Mouse (Mus musculus) neural tube, embryonic 15.5 days (tissue): Measurements from ENCODE around the gene Ubtd1. TPM values are rescaled to one million over a fixed set of nuclear protein-coding genes. Genes with fewer than 3 reads are reported as not detected.
A peak's percentile ranks its signal among the peaks of the same experiment; 100 is the strongest.

Experiments used
- ATAC-seq: fragments of 200-750 bp; cut with Nextera tagmentation; 2 replicates; pipeline ENCODE4 v1.8.0; 2017; ENCODE audit warnings: mild to moderate bottlenecking, moderate TSS enrichment, moderate library complexity; ENCODE audit not compliant: low FRiP score
- H3K27ac ChIP-seq: fragments of 300-500 bp; sonication (generic); replicated peaks from 2 replicates; pipeline ENCODE4 v1.5.1; 2015; ENCODE audit warnings: mild to moderate bottlenecking, inconsistent platforms
- H3K27me3 ChIP-seq: fragments of 300-500 bp; sonication (generic); replicated peaks from 2 replicates; pipeline ENCODE4 v1.6.1; 2015; ENCODE audit warnings: inconsistent platforms
- H3K36me3 ChIP-seq: fragments of 300-500 bp; sonication (generic); 2 replicates; pipeline ENCODE4 v1.6.1; 2015; ENCODE audit warnings: inconsistent platforms
- H3K4me1 ChIP-seq: fragments of 300-500 bp; sonication (generic); 2 replicates; pipeline ENCODE4 v1.6.1; 2015; ENCODE audit warnings: inconsistent platforms
- H3K4me2 ChIP-seq: fragments of 300-500 bp; sonication (generic); 2 replicates; pipeline ENCODE4 v1.6.1; 2015; ENCODE audit warnings: inconsistent platforms, mild to moderate bottlenecking, moderate library complexity
- H3K4me3 ChIP-seq: fragments of 300-500 bp; sonication (generic); replicated peaks from 2 replicates; pipeline ENCODE4 v1.5.1; 2015; ENCODE audit warnings: mild to moderate bottlenecking, inconsistent platforms
- H3K9ac ChIP-seq: fragments of 300-500 bp; sonication (generic); replicated peaks from 2 replicates; pipeline ENCODE4 v1.6.1; 2015; ENCODE audit warnings: mild to moderate bottlenecking, inconsistent platforms
- H3K9me3 ChIP-seq: fragments of 300-500 bp; sonication (generic); replicated peaks from 2 replicates; pipeline ENCODE4 v1.6.1; 2016; ENCODE audit warnings: inconsistent platforms
- WGBS: fragments of 180-500 bp; shearing (Covaris S2); methylation state at CpG from one replicate; pipeline ENCODE4 v1.1.7; 2015; ENCODE audit warnings: mixed read lengths; 5-methylcytosine and 5-hydroxymethylcytosine counted together
- polyA plus RNA-seq: library from polyadenylated mRNA; unstranded; fragments of >200 nt; fragmentation: Nextera tagmentation; extraction: Ambion mirVana; gene quantifications from 2 replicates; pipeline ENCODE4 v1.2.1, GENCODE M21; 2015

Ubtd1 gene
- polyA plus RNA-seq, 1 experiment from 2014 or later: 14.5 TPM

GRCm38 (mm10) chr19:41995483-41995882 is 13.9 kb downstream of the Ubtd1 start:
- Histone ChIP-seq H3K9ac (no peak overlapping the region), H3K9me3 (no peaks in the 10 kb centered on the region), H3K4me2 (no peak overlapping the region), H3K27ac (no peak overlapping the region), H3K4me1 (peaks cover 17% of the 10 kb centered on the region), H3K4me3 (no peak overlapping the region), H3K36me3 (no peaks in the 10 kb centered on the region), H3K27me3 (no peaks in the 10 kb centered on the region)
- ATAC-seq: no peak
- WGBS: 43% methylated on average over 1 of the region's 1 CpGs

DNA sequence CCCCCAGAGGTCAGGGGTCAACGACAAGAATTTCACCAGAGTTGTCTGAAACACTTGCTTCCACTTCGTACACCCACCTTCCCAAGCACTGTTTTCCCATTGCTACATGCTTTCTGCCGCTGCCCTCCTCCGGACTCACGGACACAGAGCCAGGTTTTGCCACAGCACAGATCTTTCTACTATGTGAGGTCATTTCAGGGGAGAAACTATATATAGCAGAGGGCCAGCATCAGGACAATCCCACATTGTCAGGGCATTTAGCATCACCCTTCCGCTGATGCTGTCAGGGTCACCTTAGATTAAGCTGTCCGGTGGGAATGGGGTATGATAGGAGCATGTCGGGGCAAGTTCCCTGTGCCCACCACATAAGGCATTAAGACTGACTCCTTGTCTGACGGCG is 15.5 kb downstream of the Ubtd1 start:
- no peak overlapping the region for H3K27ac ChIP-seq
- H3K9me3 ChIP-seq: no peaks in the 10 kb centered on the region
- no peak for ATAC-seq
- H3K4me1 ChIP-seq: peaks cover 8% of the 10 kb centered on the region
- no peak overlapping the region for H3K4me2 ChIP-seq
- H3K27me3 ChIP-seq: no peaks in the 10 kb centered on the region
- H3K4me3 ChIP-seq: no peak overlapping the region
- H3K36me3 ChIP-seq: no peaks in the 10 kb centered on the region
- 89% methylated on average over 10 of the region's 10 CpGs for WGBS
- no peak overlapping the region for H3K9ac ChIP-seq

- H3K9me3 ChIP-seq: no peaks in the 10 kb centered on the region
- H3K4me2 ChIP-seq: no peak overlapping the region
- H3K9ac ChIP-seq: no peak overlapping the region
- H3K36me3 ChIP-seq: no peaks in the 10 kb centered on the region
- WGBS: 88% methylated on average over 9 of the region's 9 CpGs
- no peak overlapping the region for H3K27ac ChIP-seq
- ATAC-seq: no peak
- H3K27me3 ChIP-seq: no peaks in the 10 kb centered on the region
- H3K4me1 ChIP-seq: 0 out of 2 replicates have a peak, but pooled peaks cover 2% of the 10 kb centered on the region
- H3K4me3 ChIP-seq: no peak overlapping the region
These were observed 17.4 kb downstream of the Ubtd1 start for GRCm38 (mm10) chr19:41998770-41999548.

DNA sequence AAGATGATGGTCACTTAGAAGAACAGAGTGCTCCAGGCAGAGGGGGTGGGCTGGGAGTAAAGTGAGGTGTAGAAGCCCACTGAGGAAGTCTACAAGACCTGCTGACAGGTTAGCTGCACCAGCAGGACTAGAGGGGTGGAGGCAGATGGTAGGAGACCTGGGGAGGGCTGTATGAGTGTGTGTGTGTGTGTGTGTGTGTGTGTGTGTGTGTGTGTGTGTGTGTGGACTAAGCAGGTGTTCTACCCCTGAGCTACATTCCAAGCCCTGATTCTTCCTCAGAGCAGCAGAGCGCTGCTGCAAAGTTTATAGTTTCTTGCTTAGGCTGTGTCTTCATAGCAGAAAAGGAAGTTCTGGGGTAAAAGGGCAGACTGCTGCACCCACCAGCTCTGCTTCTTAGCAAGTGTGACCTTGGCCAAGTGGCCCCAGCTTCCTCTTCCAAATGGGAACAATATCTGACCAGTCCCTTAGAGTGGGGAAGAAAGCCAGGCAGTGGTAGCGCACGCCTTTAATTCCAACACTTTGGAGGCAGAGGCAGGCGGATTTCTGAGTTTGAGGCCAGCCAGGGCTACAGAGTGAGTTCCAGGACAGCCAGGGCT is 18.2 kb downstream of the Ubtd1 start:
- Histone ChIP-seq H3K4me2 (no peak overlapping the region), H3K27me3 (no peaks in the 10 kb centered on the region), H3K27ac (0 out of 2 replicates have a peak overlapping the region, but pooled peaks have one; percentile 24), H3K4me3 (no peak overlapping the region), H3K4me1 (0 out of 2 replicates have a peak, but pooled peaks cover 8% of the 10 kb centered on the region), H3K9ac (no peak overlapping the region), H3K36me3 (no peaks in the 10 kb centered on the region), H3K9me3 (no peaks in the 10 kb centered on the region)
- WGBS: 92% methylated on average over 4 of the region's 4 CpGs
- ATAC-seq: no peak

DNA sequence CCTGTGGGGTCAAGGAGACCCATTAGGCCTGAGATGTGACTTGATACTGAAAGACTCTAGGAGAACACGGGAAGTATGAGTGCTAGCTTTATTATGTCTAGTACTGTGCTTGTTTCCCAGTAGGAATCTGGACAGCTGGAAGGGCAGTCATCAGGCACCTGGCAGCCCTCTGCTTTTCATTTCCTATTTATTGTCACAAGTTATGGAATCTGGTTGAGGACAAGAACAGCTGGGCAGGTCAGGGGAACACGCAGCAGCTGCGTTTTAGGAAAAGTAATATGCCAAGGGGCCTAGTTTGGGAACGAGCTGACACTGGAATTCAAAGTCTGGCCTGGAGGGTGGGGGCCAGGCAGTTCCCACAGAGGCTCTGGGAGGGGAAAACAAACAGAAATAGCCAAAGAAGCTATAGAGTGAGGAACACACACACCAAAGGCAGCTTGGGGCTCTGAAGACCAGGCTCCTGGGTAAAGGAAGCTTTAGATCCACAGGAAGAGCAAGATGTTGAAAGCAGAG is 18.9 kb downstream of the Ubtd1 start:
- ATAC-seq: no peak

DNA sequence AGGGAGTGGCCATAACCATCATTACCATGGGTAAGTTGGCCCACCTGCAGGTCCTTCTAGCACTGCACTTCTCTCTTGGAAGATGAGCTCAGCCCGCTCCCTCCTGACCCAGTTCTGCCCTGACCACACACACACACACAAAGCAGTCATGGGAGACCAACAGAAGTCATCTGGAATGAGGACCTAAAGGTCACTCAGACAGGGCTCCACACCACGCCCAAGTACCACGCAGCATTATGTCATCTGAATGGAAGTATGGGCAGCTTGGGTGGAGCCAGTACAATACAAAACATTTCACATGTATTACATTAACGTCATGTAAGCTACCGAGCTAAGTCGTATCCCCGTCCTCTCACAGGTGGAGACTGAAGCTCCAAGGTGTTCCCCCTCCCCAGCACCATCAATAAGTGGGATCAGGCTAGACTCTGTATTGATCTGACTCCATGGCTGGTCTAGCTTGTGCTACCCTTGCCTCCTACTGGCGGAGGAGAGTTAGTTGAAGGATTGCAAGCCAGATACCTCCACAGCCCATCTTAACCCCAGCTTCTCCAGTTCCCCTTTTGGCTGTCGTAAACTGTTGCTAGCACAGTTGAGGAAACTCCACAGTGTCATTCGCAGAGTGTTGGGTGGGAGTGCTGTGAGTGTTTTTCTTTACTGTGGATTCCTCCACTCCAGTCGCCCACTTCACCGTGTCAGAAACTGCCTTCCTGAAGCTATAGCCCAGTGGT is 19.9 kb downstream of the Ubtd1 start:
- H3K27me3 ChIP-seq: no peaks in the 10 kb centered on the region

More for the DNA sequence above, 18.9 kb downstream of the Ubtd1 start:
- Histone ChIP-seq H3K4me1 (0 out of 2 replicates have a peak, but pooled peaks cover 8% of the 10 kb centered on the region), H3K27me3 (no peaks in the 10 kb centered on the region), H3K4me3 (no peak overlapping the region), H3K9me3 (no peaks in the 10 kb centered on the region), H3K4me2 (no peak overlapping the region), H3K27ac (peak overlapping the region; percentile 24; the same call in 1 of the 2 replicates), H3K9ac (no peak overlapping the region), H3K36me3 (no peaks in the 10 kb centered on the region)
- whole genome bisulfite sequencing: 67% methylated on average over 4 of the region's 4 CpGs

GRCm38 (mm10) chr19:42004258-42004657 is 22.7 kb downstream of the Ubtd1 start:
- no peak overlapping the region for H3K4me3 ChIP-seq
- peaks cover 14% of the 10 kb centered on the region for H3K4me1 ChIP-seq
- H3K27me3 ChIP-seq: no peaks in the 10 kb centered on the region
- H3K27ac ChIP-seq: no peak overlapping the region
- H3K9ac ChIP-seq: no peak overlapping the region
- H3K36me3 ChIP-seq: no peaks in the 10 kb centered on the region
- no peaks in the 10 kb centered on the region for H3K9me3 ChIP-seq
- no peak overlapping the region for H3K4me2 ChIP-seq
- no peak for ATAC-seq
- 86% methylated on average over 6 of the region's 6 CpGs for WGBS

More for the DNA sequence above, 19.9 kb downstream of the Ubtd1 start:
- no peak overlapping the region for H3K9ac ChIP-seq
- no peak overlapping the region for H3K4me2 ChIP-seq
- H3K4me1 ChIP-seq: peaks cover 8% of the 10 kb centered on the region; the same call in 1 of the 2 replicates
- H3K27ac ChIP-seq: peak overlapping the region; percentile 24; the same call in 1 of the 2 replicates
- H3K36me3 ChIP-seq: no peaks in the 10 kb centered on the region
- no peaks in the 10 kb centered on the region for H3K9me3 ChIP-seq
- no peak for ATAC-seq
- no peak overlapping the region for H3K4me3 ChIP-seq
- 90% methylated on average over 12 of the region's 12 CpGs for WGBS

- no peak overlapping the region for H3K9ac ChIP-seq
- no peak for ATAC-seq
- H3K4me2 ChIP-seq: no peak overlapping the region
- peaks cover 14% of the 10 kb centered on the region for H3K4me1 ChIP-seq
- H3K27me3 ChIP-seq: no peaks in the 10 kb centered on the region
- H3K4me3 ChIP-seq: no peak overlapping the region
- no peaks in the 10 kb centered on the region for H3K36me3 ChIP-seq
- no peaks in the 10 kb centered on the region for H3K9me3 ChIP-seq
- no peak overlapping the region for H3K27ac ChIP-seq
- WGBS: 86% methylated on average over 3 of the region's 3 CpGs
These were observed 24.1 kb downstream of the Ubtd1 start for GRCm38 (mm10) chr19:42005616-42006015.

GRCm38 (mm10) chr19:42006568-42006967 is 25.0 kb downstream of the Ubtd1 start:
- no peak for ATAC-seq
- Histone ChIP-seq H3K36me3 (no peaks in the 10 kb centered on the region), H3K4me2 (no peak overlapping the region), H3K4me1 (peaks cover 17% of the 10 kb centered on the region), H3K9ac (no peak overlapping the region), H3K9me3 (no peaks in the 10 kb centered on the region), H3K4me3 (no peak overlapping the region), H3K27me3 (no peaks in the 10 kb centered on the region), H3K27ac (no peak overlapping the region)
- WGBS: 71% methylated on average over 8 of the region's 8 CpGs

GRCm38 (mm10) chr19:42008586-42008985 is 27.0 kb downstream of the Ubtd1 start:
- no peaks in the 10 kb centered on the region for H3K9me3 ChIP-seq
- no peaks in the 10 kb centered on the region for H3K27me3 ChIP-seq
- WGBS: 58% methylated on average over 3 of the region's 3 CpGs
- no peak for ATAC-seq
- peaks cover 17% of the 10 kb centered on the region for H3K4me1 ChIP-seq
- H3K4me2 ChIP-seq: no peak overlapping the region
- H3K36me3 ChIP-seq: no peaks in the 10 kb centered on the region
- H3K9ac ChIP-seq: no peak overlapping the region
- no peak overlapping the region for H3K27ac ChIP-seq
- H3K4me3 ChIP-seq: no peak overlapping the region

GRCm38 (mm10) chr19:42009067-42009466 is 27.5 kb downstream of the Ubtd1 start:
- ATAC-seq: no peak
- 52% methylated on average over 7 of the region's 7 CpGs for WGBS

More at GRCm38 (mm10) chr19:42009067-42009466, 27.5 kb downstream of the Ubtd1 start:
- no peak overlapping the region for H3K4me3 ChIP-seq
- no peak overlapping the region for H3K27ac ChIP-seq
- no peak overlapping the region for H3K9ac ChIP-seq
- H3K4me2 ChIP-seq: no peak overlapping the region
- no peaks in the 10 kb centered on the region for H3K9me3 ChIP-seq
- H3K4me1 ChIP-seq: peaks cover 14% of the 10 kb centered on the region
- no peaks in the 10 kb centered on the region for H3K36me3 ChIP-seq
- no peaks in the 10 kb centered on the region for H3K27me3 ChIP-seq
